Mouse (Mus musculus) fibroblast of lung, adult 2 months (primary cell): ENCODE data around the gene Thoc5.

ENCODE experiments used
- DNase-seq: peaks from one replicate; pipeline ENCODE4 v3.0.0-alpha.2; 2011; ENCODE audit warnings: low read depth

Thoc5 gene

DNA sequence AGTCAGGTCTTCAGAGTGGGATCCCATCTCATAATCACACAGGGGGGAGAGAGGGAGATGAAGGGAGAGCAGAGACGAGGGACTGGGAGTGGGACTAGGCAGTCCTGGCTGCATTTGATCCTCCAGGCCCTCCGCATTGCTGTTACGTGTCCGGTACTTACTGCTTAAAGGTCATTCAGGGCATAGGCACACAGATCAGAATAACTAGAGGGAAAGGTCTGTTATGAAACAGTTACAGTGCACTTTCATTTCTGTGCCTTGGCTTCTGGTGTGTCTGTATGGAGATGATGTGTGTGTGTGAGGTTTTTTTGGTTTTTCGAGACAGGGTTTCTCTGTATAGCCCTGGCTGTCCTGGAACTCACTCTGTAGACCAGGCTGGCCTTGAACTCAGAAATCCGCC is 11.1 kb downstream of the Thoc5 start:
- DNase-seq = no peak

DNA sequence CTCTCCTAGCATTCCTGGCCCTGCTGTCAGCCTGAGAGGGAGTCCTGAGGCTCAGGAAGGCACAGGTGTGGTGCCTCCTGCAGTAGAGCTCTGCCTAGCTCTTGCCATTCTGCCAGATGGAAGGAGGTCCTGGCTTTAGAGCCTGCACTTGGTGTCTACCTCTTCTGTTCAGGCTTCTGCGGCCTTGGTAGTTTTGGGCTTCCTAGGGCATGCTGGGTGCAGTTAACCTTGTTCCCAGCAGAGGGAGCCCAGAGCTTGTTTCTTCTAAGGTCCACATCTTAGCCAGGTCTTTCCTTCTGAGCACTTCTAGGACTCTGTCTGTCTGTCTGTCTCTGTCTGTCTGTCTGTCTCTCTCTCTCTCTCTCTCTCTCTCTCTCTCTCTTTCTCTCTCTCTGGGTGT is 20.9 kb downstream of the Thoc5 start:
- peak; percentile 12 for DNase-seq

DNA sequence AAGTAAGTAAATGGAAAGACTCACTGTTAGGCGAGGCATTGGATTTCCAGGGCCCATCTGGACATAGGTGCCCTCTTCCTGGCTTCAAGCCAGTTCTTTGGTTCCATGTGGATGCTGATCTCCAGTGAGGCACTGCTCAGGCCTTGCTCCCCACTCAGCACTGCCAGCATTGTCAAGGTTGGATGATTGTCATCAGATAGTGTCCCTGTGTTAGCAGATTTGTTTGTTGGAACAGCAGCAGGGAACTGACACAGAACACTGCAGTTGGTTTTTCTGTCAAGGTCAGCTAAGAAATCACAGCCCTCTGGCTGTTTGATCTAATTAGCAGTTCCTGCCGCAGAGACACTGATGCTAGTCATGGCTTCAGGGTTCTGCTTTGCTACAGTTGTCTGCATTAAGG is 26.2 kb downstream of the Thoc5 start:
- DNase-seq = no peak

DNA sequence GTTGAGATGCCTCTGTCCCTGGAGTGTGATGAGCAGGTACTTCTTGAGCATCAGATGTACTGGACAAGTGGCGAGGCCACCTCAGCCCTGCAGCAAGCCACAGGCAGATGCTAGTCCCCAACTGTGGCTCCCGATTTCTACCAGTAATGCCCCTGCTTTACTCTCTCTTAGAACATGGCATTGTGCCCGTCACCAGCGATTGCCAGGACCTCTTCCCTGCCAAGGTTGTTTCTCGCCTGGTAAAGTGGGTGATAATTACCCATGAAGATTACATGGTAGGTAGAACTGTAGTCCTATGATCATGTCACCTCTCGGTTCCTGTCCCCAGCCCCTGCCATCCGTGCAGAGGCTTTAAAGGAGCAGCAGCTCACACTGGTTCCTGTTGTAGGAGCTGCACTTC is 26.6 kb downstream of the Thoc5 start:
- DNase-seq = no peak

DNA sequence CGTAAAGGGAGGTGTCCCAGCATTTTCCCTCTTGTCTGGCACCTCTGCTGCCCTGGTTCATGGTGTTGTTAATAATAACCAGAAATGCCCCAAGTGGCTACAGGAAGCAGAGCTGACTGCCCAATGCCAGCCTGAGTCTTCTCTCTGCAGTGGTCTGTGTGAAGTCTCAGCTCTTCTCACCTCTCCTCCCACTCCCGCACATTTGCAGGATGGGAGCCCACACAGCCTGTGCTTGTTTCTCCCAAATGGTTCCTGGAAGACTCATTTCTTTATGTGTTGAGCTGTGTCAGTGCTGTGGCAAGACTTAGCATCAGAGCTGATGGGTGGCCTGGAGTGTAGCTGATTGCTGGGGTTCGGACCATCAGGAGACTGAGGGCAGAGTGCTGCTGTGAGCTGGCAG is 32.1 kb downstream of the Thoc5 start:
- no peak for DNase-seq

- DNase-seq = no peak
Measured at GRCm38 (mm10) chr11:4931009-4931601, 36.0 kb downstream of the Thoc5 start.

DNA sequence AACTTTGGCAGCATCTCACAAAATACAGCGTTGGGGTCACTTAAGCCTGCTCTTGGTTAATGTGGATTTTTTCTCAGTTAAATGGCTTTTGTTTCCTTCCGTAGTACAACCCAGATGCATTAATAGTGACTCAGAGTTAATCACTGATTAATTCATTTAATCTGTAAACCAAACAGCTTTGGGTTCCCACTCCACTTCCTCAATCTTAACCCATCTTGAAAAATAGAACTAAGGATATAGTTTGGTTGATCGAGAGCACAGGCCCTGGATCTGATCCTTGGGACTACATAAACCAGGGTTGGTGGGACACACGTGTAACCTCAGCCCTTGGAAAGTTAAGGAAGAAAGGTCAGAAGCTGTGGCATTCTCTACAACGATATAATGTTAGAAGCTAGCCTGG is 41.1 kb downstream of the Thoc5 start:
- DNase-seq = no peak

DNA sequence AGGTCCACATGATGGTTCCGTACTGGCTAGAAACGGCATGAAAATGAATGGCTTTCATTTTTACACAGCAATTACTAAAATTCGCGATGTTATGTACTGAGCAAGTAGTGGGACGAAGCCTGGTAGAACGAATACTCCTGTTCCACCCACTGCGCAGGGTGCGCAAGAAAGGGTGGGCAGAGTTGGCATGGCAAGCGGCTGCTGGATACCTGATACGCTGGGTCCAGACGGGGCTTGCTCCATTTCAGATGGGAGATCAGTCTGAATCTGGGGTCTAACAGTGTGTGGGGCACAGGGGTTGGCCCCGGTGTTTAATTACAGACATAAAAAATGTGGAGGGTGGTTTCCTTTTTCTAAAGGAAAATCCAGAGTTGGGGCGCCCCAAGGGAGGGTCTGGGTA is 51.4 kb downstream of the Thoc5 start:
- DNase-seq = no peak

GRCm38 (mm10) chr11:4946947-4947812 is 52.1 kb downstream of the Thoc5 start:
- no peak for DNase-seq

- DNase-seq = no peak
Measured at GRCm38 (mm10) chr11:4947813-4948174, 52.7 kb downstream of the Thoc5 start, which contains the start of gene Nefh. Gene Nefh (minus strand): TSS chr11:4948064.

DNA sequence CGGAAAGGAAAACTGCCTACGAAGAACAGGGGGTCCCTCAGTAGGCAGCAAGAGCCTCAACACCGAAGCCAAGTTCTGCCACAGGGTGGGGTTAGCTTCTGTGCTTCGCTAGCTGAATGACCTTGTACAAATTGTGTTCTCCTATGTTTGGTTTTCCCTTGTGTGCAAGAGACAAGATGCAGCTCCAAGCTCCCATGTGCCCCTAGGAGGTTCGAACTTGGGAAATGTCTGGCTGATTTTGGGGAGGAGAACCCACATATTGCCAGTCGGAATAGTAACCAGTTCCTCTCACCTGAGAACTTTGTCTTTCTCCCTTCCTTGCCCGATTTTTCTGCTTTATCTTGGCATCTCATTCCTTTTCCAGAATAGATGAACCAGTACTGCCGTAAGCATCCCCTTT is 53.7 kb downstream of the Thoc5 start:
- DNase-seq = no peak

DNA sequence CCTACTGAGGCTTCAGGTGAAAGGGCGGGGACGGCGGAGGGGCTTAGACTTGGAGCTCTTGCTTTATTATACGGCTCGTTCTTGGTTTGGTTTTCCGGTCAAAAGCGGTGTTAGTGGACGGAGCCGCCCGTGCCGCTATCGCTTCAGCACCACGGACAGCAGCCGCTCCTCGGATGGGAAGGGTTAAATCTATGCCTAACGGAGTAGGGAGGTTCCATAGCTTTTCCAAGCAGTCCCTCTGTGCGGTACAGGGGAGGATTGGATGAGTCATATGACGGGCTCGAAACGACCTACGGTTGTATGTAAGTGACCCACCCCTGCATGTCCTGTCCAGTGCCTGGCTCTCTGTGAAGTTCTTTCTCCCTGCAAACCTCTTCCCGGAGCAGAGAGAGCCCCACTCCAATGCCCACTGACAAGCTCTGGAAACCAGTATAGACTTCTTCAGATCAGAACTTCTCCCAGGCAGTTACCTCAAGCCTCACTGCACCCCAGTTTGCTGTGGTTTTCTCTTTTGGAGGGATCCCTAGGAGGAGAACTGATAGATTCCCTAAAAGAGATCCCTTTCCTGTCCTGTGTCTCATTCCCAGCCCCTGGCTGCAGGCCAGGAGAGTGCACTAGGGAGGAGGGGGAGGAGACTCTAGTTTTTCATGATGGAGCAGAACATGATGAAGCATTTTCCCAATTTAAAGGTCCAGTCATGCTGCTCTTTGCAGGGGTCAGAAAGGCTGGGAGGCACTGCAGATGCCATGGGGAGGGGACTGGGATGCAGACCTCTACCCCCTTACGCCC is 54.3 kb downstream of the Thoc5 start:
- no peak for DNase-seq

DNA sequence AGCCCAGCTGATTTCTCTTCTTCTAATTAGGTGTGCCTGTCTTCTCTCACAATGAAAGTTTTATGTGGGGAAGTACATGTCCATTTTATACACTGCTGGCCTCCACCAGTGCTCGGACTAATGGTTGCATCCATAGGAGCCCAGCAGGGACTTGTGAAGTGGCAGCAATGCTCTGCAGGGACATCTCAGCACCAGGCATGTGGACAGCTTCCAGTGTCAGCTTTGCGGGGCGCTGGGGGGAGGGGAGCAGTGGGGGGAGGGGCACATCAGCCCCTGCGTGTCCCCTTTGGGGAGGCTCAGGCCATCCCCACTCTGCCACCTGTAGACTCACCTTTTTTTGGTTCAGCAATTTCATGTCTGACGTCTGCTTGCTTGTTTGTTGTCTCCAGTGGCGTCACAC is 58.3 kb downstream of the Thoc5 start:
- DNase-seq = no peak

- no peak for DNase-seq
Measured at GRCm38 (mm10) chr11:4953918-4954317, 58.8 kb downstream of the Thoc5 start.

DNA sequence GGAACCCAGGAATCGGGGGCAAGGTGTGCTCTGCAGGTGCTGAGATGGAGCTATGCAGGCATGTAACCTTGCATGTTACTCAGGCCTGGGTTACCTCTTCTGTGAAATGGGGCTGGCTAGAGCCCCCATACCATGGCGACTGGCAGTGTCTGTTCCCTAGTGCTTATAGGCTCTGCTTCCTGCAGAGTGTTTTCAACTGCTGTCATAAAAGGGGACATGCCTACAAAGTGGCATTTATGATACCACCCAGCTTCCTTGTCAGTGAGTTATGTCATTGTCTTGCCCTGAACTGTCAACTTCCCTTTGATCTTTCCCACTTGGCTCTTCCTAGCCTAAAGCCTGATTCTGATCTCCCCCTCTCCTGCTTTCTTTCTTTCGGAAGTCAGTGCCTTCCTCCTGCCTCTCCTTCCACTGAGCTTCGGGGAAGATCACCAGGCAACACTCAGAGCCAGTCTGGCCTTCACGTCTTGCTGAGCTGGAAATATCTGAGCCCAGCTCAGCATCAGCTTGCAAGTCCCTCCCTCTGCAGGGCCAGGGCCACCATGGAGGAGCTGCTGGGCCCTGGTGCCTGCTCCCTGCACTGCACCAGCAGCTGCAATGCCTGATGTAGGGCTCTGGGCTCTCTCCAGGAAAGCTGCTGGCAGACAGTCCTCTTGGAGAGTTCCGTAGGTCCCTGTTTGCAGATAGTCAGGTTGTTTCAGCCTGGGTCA is 68.1 kb downstream of the Thoc5 start:
- no peak for DNase-seq

- DNase-seq = no peak
Measured at GRCm38 (mm10) chr11:4966325-4966724, 71.2 kb downstream of the Thoc5 start.

DNA sequence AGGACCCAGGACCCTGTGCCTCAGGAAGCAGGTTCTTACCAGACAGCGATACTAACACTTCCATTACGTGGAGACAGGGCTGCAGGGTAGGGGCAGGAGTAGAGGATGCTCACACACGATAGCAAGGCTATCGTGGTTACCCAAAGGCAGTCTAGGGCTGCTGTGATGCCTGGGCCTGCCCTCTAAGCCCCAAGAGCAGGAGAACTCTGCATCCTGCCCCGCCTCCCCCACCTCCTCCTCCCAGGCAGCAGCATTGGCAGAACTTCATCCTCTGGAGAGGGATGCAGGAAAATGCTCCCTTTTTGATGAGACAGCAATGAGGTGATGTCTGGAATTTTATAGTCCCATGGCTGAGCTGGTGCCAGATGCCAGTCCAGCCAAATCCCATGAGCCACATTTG is 71.8 kb downstream of the Thoc5 start:
- DNase-seq = no peak

- no peak for DNase-seq
Measured at GRCm38 (mm10) chr11:4967549-4967948, 72.4 kb downstream of the Thoc5 start.

DNA sequence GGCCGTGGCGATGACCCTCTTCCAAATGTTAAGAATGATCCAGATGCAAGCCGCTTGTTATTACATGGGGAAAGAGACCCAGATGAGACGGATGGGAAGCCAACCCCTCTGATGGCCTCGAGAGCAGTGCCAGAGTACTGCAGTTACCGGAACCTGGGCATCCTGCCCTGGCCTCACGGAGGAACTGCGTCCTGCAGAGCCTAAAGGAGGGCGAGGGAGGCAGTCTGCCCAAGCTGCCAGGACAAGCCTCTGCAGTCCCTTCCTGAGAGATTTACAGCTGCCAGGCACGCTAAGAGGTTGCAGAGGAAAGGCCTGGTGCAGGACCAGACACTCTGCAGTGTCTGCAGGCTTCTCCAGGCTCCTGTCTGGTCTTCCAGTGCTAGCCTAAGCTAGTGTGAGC is 73.3 kb downstream of the Thoc5 start:
- DNase-seq = no peak

GRCm38 (mm10) chr11:4972967-4973870 is 78.1 kb downstream of the Thoc5 start:
- DNase-seq = peak; percentile 40

DNA sequence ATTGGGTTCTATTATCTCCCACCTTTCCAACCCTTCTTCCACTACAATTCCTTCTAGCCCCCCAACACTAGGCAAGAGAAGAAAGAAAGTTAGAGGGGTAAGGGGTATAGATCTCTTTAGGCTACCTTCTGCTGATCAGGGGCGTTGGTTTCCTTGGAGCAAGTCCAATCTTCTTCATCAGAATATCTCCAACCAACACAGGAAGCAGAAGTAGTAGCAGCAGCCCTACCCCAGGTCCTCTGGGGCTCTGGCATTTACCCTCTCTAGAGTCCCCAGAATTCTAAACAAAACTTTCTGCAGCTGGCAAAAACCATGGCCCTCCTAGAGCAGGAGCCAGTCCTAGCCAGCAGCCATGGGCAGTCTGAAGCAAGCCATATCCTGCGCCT is 78.7 kb downstream of the Thoc5 start:
- DNase-seq = no peak
